In genomic region chr9:92458418-92458817, GRCm38 (mm10) we compare ENCODE assay signal across 8 mouse cellular contexts. TPM values are rescaled to one million over a fixed set of nuclear protein-coding genes. Genes with fewer than 3 reads are reported as not detected.
DNase-seq lines count a peak whose midpoint lies in the region; ATAC-seq and TF ChIP-seq lines count a peak whose summit lies in the region.

No protein-coding gene starts in this region.

- DNase-seq in heart, adult 8-10 months (ENCODE audit: low spot score) = peak; percentile 19
- no peak for DNase-seq in heart, postnatal 36 days
- DNase-seq in CH12.LX (ENCODE audit: extremely low read depth) = no peak
- peak; percentile 22 for DNase-seq in lung, postnatal 36 days
- no peak for DNase-seq in spleen, adult 12 weeks (ENCODE audit: low spot score)
- no peak for DNase-seq in embryo, embryonic 11 days
- no peak for DNase-seq in c-Kit-positive CD71-positive TER-119-positive erythroid progenitor cells, embryonic 14.5 days (ENCODE audit: low spot score)

- dilution Hi-C loops in CH12.LX (cut with MboI; ENCODE audit: extremely low pct_ligation_motif_present, extremely low pct_unique_long_range_greater_than_20kb, low sequenced_read_pairs) = no loop called here

- no peak for ATAC-seq in heart, embryonic 13.5 days (ENCODE audit: extremely low read depth, insufficient number of reproducible peaks, low FRiP score, low TSS enrichment)

- no peak overlapping the region; the same call in 1 of the 2 replicates for H3K9ac ChIP-seq in CH12.LX (ENCODE audit: insufficient read depth, low read depth)
- no peak overlapping the region for H3K9ac ChIP-seq in heart, embryonic 13.5 days

- H3K4me3 ChIP-seq in CH12.LX (replicated peaks in 1 of 3; ENCODE audit: low read depth in 2 of 3, low read length in 2 of 3, poor library complexity in 1 of 3) = no peak overlapping the region
- peak overlapping the region; percentile 81 for H3K4me3 ChIP-seq in heart, embryonic 13.5 days

- intact Hi-C loops in heart, postnatal 36 days (cut with DNase I) = loop anchor here (5.0 kb wide), 1 partner anchor 46 kb away; no protein-coding TSS in a partner anchor

- in situ Hi-C loops in CH12.LX (cut with MboI; ENCODE audit: low pct_ligation_motif_present, low pct_unique_long_range_greater_than_20kb, low sequenced_read_pairs) = no loop called here

- no peaks in the 10 kb centered on the region for H3K9me3 ChIP-seq in CH12.LX (replicated peaks; ENCODE audit: low read length)
- H3K9me3 ChIP-seq in heart, embryonic 13.5 days = no peaks in the 10 kb centered on the region

- H3K36me3 ChIP-seq in CH12.LX (replicated peaks in 1 of 2; ENCODE audit: control insufficient read depth in 1 of 2, insufficient read depth in 1 of 2, low read length in 1 of 2) = no peaks in the 10 kb centered on the region
- no peaks in the 10 kb centered on the region for H3K36me3 ChIP-seq in heart, embryonic 13.5 days

- H3K4me2 ChIP-seq in CH12.LX (ENCODE audit: insufficient read depth, low read depth, poor library complexity, severe bottlenecking) = peak overlapping the region; percentile 42; the same call in 1 of the 2 replicates
- H3K4me2 ChIP-seq in heart, embryonic 13.5 days = peak overlapping the region; percentile 95

- H3K27ac ChIP-seq in CH12.LX (ENCODE audit: insufficient read depth, low read depth) = no peak overlapping the region
- no peak overlapping the region for H3K27ac ChIP-seq in heart, embryonic 13.5 days (replicated peaks)

- 86% methylated on average over 2 of the region's 2 CpGs for WGBS in heart, embryonic 13.5 days

- no peaks in the 10 kb centered on the region for H3K79me2 ChIP-seq in CH12.LX (replicated peaks; ENCODE audit: control insufficient read depth, extremely low read depth, insufficient read depth, poor library complexity, severe bottlenecking)

- H3K4me1 ChIP-seq in CH12.LX (ENCODE audit: control insufficient read depth in 1 of 2, insufficient read depth in 2 of 2) = peaks cover 0 to 4% of the 10 kb centered on the region in 2 experiments; a peak in 2 of 4 replicates
- H3K4me1 ChIP-seq in heart, embryonic 13.5 days = no peaks in the 10 kb centered on the region

- no peak for TF ChIP-seq RAD21 in CH12.LX (IDR thresholded peaks at IDR 0.05; ENCODE audit: low read depth, low read length)

- no peak for TF ChIP-seq EP300 in CH12.LX (IDR thresholded peaks at IDR 0.05; ENCODE audit: low read length)

- TF ChIP-seq POLR2A in CH12.LX (IDR thresholded peaks at IDR 0.05; ENCODE audit: low read depth, low read length) = no peak

- H3K27me3 ChIP-seq in CH12.LX (replicated peaks) = no peaks in the 10 kb centered on the region
- H3K27me3 ChIP-seq in heart, embryonic 13.5 days (replicated peaks) = no peaks in the 10 kb centered on the region

- TF ChIP-seq CTCF in CH12.LX (conservative IDR thresholded peaks at IDR 0.05 in 1 of 2, IDR thresholded peaks at IDR 0.05 in 1 of 2; ENCODE audit: low read depth in 2 of 2, low read length in 2 of 2) = no peak

TF ChIP-seq in CH12.LX, 34 proteins besides CTCF, POLR2A, EP300 and RAD21:
- no peak for TF ChIP-seq KAT2A (IDR thresholded peaks at IDR 0.05; ENCODE audit: insufficient replicate concordance, low read length)
- TF ChIP-seq UBTF (IDR thresholded peaks at IDR 0.05; ENCODE audit: low read depth, low read length) = no peak
- no peak for TF ChIP-seq MYC (IDR thresholded peaks at IDR 0.05; ENCODE audit: low read depth, low read length)
- TF ChIP-seq E2F4 (IDR thresholded peaks at IDR 0.05; ENCODE audit: insufficient replicate concordance, low read depth, low read length) = no peak
- no peak for TF ChIP-seq MAX (IDR thresholded peaks at IDR 0.05; ENCODE audit: low read length)
- no peak for TF ChIP-seq ELF1 (IDR thresholded peaks at IDR 0.05; ENCODE audit: low read depth, low read length)
- no peak for TF ChIP-seq PAX5 (IDR thresholded peaks at IDR 0.05; ENCODE audit: low read length)
- TF ChIP-seq CHD2 (IDR thresholded peaks at IDR 0.05; ENCODE audit: low read length) = no peak
- no peak for TF ChIP-seq MAZ (IDR thresholded peaks at IDR 0.05; ENCODE audit: low read depth, low read length)
- TF ChIP-seq NELFE (IDR thresholded peaks at IDR 0.05; ENCODE audit: low read depth, low read length) = no peak
- no peak for TF ChIP-seq MAFK (IDR thresholded peaks at IDR 0.05; ENCODE audit: insufficient replicate concordance, low read length)

RNA-seq across cellular contexts. Expression of gene Plscr4, which starts 1.2 kb away (rescaled TPM):
- 1 to 10 TPM; 7.0 to 9.2 (median 7.7) TPM for total RNA-seq in heart, adult 8-10 months (2022)
- 1 to 10 TPM; 7.5 to 9.3 TPM for total RNA-seq in heart, postnatal 36 days (2021)
- total RNA-seq in CH12.LX (2012; rRNA removed) (not detected in 2 replicates), CH12.LX (2014; rRNA removed) (0.07 TPM in 1 of 2 replicates, not detected in the other)
- polyA plus RNA-seq in CH12.LX (2012; ENCODE audit: insufficient read length, low read depth) = 0.10 TPM in 1 of 2 replicates, not detected in the other
- polyA plus RNA-seq in heart, embryonic 13.5 days (2015; fragmentation: Nextera tagmentation; extraction: Ambion mirVana) = 3.9 and 4.7 TPM in 2 replicates

Comparison
In these comparisons a context has a peak if more than half of its experiments do, and no peak if none do; other contexts are left out.
1. DNase-seq: peak in heart, adult 8-10 months (single experiment) and lung, postnatal 36 days (single experiment); none in heart, postnatal 36 days (0 of 2), CH12.LX (single experiment), spleen, adult 12 weeks (single experiment), embryo, embryonic 11 days (single experiment) and c-Kit-positive CD71-positive TER-119-positive erythroid progenitor cells, embryonic 14.5 days (single experiment).
2. RNA of gene Plscr4, which starts 1.2 kb away (total RNA-seq): 7.5 to 9.3 TPM in heart, postnatal 36 days and 7.0 to 9.2 TPM in heart, adult 8-10 months; 0.07 TPM in CH12.LX; every median in the first group is over 4 times any median in the second.